Mouse (Mus musculus) bone marrow, adult 2 months (tissue): ENCODE results near the gene Relb.

ENCODE experiments used
- CTCF ChIP-seq: fragments of 200-500 bp; IDR thresholded peaks from 2 replicates; pipeline ENCODE4 v1.5.1; 2011; ENCODE audit warnings: low read length, control low read depth; ENCODE audit not compliant: control insufficient read depth, insufficient read depth
- POLR2A ChIP-seq: fragments of 200-500 bp; IDR thresholded peaks from 2 replicates; pipeline ENCODE4 v1.6.1; 2011; ENCODE audit warnings: low read depth, mild to moderate bottlenecking, control low read depth, low read length, borderline replicate concordance; ENCODE audit not compliant: control insufficient read depth

- TF ChIP-seq POLR2A (no peak), CTCF (no peak)
These were observed 49.7 kb upstream of the Relb start for GRCm38 (mm10) chr7:19678901-19679300.
